Comparison of ENCODE assay signal across 17 mouse cellular contexts in genomic region chr8:61409081-61409480, GRCm38 (mm10).
"Had no signal": no experiment of that assay in that cellular context is flagged by ENCODE, and none has a peak within 500 bp of the region (broad histone marks: within the 10 kb centered on the region; RNA-seq: fewer than 3 reads in every experiment).

No protein-coding gene starts in this region.

- H3K9me3 ChIP-seq: intestine, embryonic 15.5 days; liver, embryonic 13.5 days; lung, embryonic 15.5 days; midbrain, embryonic 13.5 days; neural tube, embryonic 13.5 days; stomach, embryonic 15.5 days had no signal

- H3K36me3 ChIP-seq: intestine, embryonic 15.5 days; liver, embryonic 13.5 days; lung, embryonic 15.5 days; midbrain, embryonic 10.5 days; midbrain, embryonic 13.5 days; neural tube, embryonic 13.5 days; stomach, embryonic 15.5 days had no signal

- H3K4me1 ChIP-seq: liver, embryonic 13.5 days; megakaryocyte, embryonic 14.5 days had no signal

- H3K9ac ChIP-seq: intestine, embryonic 15.5 days; liver, embryonic 13.5 days; lung, embryonic 15.5 days; midbrain, embryonic 13.5 days; neural tube, embryonic 13.5 days; stomach, embryonic 15.5 days had no signal

- H3K27ac ChIP-seq: intestine, embryonic 15.5 days; left cerebral cortex, adult 2 months; liver, embryonic 13.5 days; lung, embryonic 15.5 days; midbrain, embryonic 10.5 days; midbrain, embryonic 13.5 days; neural tube, embryonic 13.5 days; stomach, embryonic 15.5 days had no signal

- H3K4me3 ChIP-seq: intestine, embryonic 15.5 days; left cerebral cortex, adult 2 months; liver, embryonic 13.5 days; lung, embryonic 15.5 days; midbrain, embryonic 10.5 days; midbrain, embryonic 13.5 days; myocyte; neural tube, embryonic 13.5 days; stomach, embryonic 15.5 days had no signal

- H3K4me2 ChIP-seq: intestine, embryonic 15.5 days; liver, embryonic 13.5 days; lung, embryonic 15.5 days; midbrain, embryonic 13.5 days; neural tube, embryonic 13.5 days; stomach, embryonic 15.5 days had no signal

- H3K27me3 ChIP-seq: intestine, embryonic 15.5 days; liver, embryonic 13.5 days; lung, embryonic 15.5 days; megakaryocyte, embryonic 14.5 days; midbrain, embryonic 13.5 days; neural tube, embryonic 13.5 days; stomach, embryonic 15.5 days had no signal

- ATAC-seq: hindbrain, embryonic 16.5 days; intestine, embryonic 15.5 days; midbrain, embryonic 13.5 days; midbrain, embryonic 16.5 days had no signal

- DNase-seq: layer of hippocampus, postnatal 36 days; liver, embryonic 13.5 days; retina, postnatal 1 day; right cerebral cortex, postnatal 25 days; spleen, adult 18-20 months; thymus, postnatal 25 days had no signal
